Mouse (Mus musculus) liver, adult 10 weeks (tissue): ENCODE data around the gene Slc43a1. TPM values are rescaled to one million over a fixed set of nuclear protein-coding genes. Genes with fewer than 3 reads are reported as not detected.

Source experiments
- polyA plus RNA-seq: library from polyadenylated mRNA; stranded (reverse); fragments of 350-450 nt; fragmentation: Illumina TruSeq; extraction: RNeasy Lipid Tissue Mini Kit (QIAGEN cat#74804); gene quantifications from one replicate; pipeline ENCODE4 v1.2.3, GENCODE M21; 2014; ENCODE audit warnings: low read depth, low replicate concordance

The Slc43a1 gene
- 2.0 TPM for polyA plus RNA-seq

GRCm38 (mm10) chr2:84838593-84838949, at the start of gene Slc43a1:
Gene Slc43a1, plus strand, starts transcription at chr2:84838850.

GRCm38 (mm10) chr2:84798493-84798921, 40.1 kb upstream of the Slc43a1 start, which contains the start of gene Ube2l6:
Gene Ube2l6, plus strand, starts transcription at chr2:84798828.

GRCm38 (mm10) chr2:84822552-84822951, 16.1 kb upstream of the Slc43a1 start, which contains the start of gene Smtnl1:
Gene Smtnl1, minus strand, starts transcription at chr2:84822652.

GRCm38 (mm10) chr2:84826488-84827282, 12.0 kb upstream of the Slc43a1 start, which contains the start of gene Timm10:
Gene Timm10, plus strand, starts transcription at chr2:84826997.

GRCm38 (mm10) chr2:84886234-84886731, 47.6 kb downstream of the Slc43a1 start, which contains the start of gene Rtn4rl2:
Gene Rtn4rl2, minus strand, starts transcription at chr2:84886710.

Other genes with a start within 250 kb of the Slc43a1 start
- gene Ctnnd1, start 188.1 kb upstream of the Slc43a1 start, polyA plus RNA-seq = 99.4 TPM
- not detected for gene Btbd18, start 179.8 kb upstream of the Slc43a1 start, polyA plus RNA-seq
- 4.8 TPM for gene Selenoh, start 168.1 kb upstream of the Slc43a1 start, polyA plus RNA-seq
- gene Gm28635, start 160.8 kb upstream of the Slc43a1 start, polyA plus RNA-seq = not detected
- 22.4 TPM for gene Med19, start 160.4 kb upstream of the Slc43a1 start, polyA plus RNA-seq
- 62.5 TPM for gene Tmx2, start 159.7 kb upstream of the Slc43a1 start, polyA plus RNA-seq
- gene Zdhhc5, start 123.7 kb upstream of the Slc43a1 start, polyA plus RNA-seq = 31.2 TPM
- gene Clp1, start 111.5 kb upstream of the Slc43a1 start, polyA plus RNA-seq = 19.9 TPM
- not detected for gene Ypel4, start 104.8 kb upstream of the Slc43a1 start, polyA plus RNA-seq
- not detected for gene Gm19426, start 95.2 kb upstream of the Slc43a1 start, polyA plus RNA-seq
- 265 TPM for gene Serping1, start 63.4 kb upstream of the Slc43a1 start, polyA plus RNA-seq
- gene Ube2l6, start 40.0 kb upstream of the Slc43a1 start, polyA plus RNA-seq = 55.4 TPM
- gene Smtnl1, start 16.2 kb upstream of the Slc43a1 start, polyA plus RNA-seq = not detected
- gene Timm10, start 11.9 kb upstream of the Slc43a1 start, polyA plus RNA-seq = 5.5 TPM
- gene Rtn4rl2, start 47.9 kb downstream of the Slc43a1 start, polyA plus RNA-seq = not detected
- 23.9 TPM for gene Slc43a3, start 97.7 kb downstream of the Slc43a1 start, polyA plus RNA-seq
- not detected for gene Prg2, start 141.6 kb downstream of the Slc43a1 start, polyA plus RNA-seq
- not detected for gene Prg3, start 149.4 kb downstream of the Slc43a1 start, polyA plus RNA-seq
- 29.6 TPM for gene Ssrp1, start 198.4 kb downstream of the Slc43a1 start, polyA plus RNA-seq
- gene P2rx3, start 198.6 kb downstream of the Slc43a1 start, polyA plus RNA-seq = 1.5 TPM
- gene Tnks1bp1, start 209.2 kb downstream of the Slc43a1 start, polyA plus RNA-seq = 1.1 TPM